Mouse (Mus musculus) embryonic fibroblast, embryonic 13.5 days (primary cell): ENCODE results near the gene Fgf18.

Source experiments
- CTCF ChIP-seq: IDR thresholded peaks from 2 replicates; pipeline ENCODE4 v1.5.1; 2011; ENCODE audit warnings: mild to moderate bottlenecking, control low read depth, low read length, moderate library complexity, borderline replicate concordance; ENCODE audit not compliant: insufficient read depth
- POLR2A ChIP-seq: IDR thresholded peaks from 2 replicates; pipeline ENCODE4 v1.6.1; 2011; ENCODE audit warnings: low read depth, mild to moderate bottlenecking, control low read depth, low read length, moderate library complexity

DNA sequence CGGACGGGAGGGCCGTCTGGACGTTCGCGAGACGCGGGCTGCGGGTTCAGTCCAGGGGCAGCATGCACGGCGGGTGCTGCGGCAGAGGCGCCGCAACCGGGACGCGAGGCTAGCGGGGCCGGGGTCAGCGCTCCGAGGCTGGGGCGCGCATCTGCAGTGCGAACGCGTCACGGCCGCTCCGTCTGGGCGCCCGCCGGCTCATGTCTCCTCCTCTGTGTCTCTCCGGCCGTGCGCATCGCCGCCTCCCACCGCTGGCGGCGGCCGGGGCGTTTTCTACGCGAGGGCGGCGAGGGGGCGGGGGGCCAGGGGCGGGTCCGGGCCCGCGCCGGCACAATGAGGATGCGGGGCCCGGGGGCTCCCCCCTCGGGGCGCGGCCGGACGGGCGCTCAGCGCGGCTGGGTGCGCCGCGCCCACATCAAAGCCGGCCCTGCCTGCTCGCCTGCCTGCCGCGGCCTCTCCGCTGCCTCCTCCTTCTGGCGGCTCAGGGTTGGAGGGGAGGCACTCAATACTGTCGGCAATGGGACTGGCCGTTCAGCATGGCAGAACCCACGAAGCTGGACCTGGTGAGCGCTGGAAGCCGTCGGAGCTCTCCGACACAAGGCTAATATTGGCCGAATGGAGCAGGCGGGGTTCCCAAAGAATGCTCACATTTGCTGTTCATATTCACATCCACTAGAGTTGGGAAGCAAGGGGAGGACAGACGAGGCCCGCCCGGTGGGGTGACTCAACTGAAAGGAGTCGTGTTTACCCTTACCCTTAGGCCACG is 555 bp upstream of the Fgf18 start:
- TF ChIP-seq POLR2A (peak; percentile 31; the same call in 1 of the 2 replicates), CTCF (no peak)
